Mouse (Mus musculus): ENCODE measurements around the gene Chga. TPM values are rescaled to one million over a fixed set of nuclear protein-coding genes. Genes with fewer than 3 reads are reported as not detected.

Gene Chga
- polyA plus RNA-seq, 1 experiment from 2014 or later = 0.38 TPM

DNA sequence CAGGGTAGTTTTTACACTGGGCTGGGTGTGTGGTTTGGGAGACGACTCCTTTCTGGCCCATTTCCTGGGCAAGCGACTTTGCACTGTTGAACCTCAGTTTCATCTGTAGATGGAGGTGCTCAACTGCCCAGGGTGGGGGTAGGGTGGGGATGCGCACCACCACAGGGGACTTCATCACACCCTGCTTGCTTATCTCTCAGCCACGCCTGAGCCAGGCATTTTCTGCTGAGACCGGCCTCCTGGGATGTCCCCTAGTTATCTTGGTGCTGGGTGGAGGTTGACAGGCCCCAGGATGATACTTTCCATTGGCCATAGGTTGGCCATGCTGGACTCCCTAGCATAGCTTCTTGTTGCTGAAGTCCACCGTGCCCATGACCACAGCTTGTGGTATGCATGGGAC lies 10.3 kb downstream of the Chga start:
- Histone ChIP-seq H3K4me3 (no peak overlapping the region), H3K4me2 (no peak overlapping the region), H3K4me1 (replicated peaks) (no peaks in the 10 kb centered on the region), H3K9me3 (replicated peaks) (no peaks in the 10 kb centered on the region), H3K36me3 (no peaks in the 10 kb centered on the region), H3K9ac (no peak overlapping the region), H3K27me3 (peaks cover 10% of the 10 kb centered on the region; the same call in 1 of the 2 replicates), H3K27ac (no peak overlapping the region)
- ATAC-seq (replicated peaks; ENCODE audit: insufficient number of reproducible peaks, insufficient read depth, low FRiP score, low read depth) = no peak
- WGBS = 50% methylated on average over 6 of the region's 6 CpGs

DNA sequence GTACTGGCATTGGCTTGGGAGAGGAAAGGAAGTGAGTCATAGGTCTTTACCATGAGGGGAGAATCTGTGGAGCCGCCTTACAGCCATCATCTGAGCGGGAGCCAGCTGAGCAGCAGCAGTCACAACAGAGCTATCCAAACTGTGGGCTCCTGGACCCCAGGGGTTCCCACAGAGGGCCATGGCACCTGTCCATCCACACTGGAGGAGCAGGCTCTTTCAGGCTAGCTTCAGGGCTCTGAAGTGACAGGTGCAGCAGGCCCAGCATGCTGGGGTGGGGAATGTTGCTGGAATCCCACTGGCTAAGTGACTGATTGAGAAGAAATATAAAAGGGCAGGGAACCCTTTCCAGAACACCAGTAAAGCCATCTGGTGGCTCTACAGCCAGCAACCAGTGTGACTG lies 12.2 kb downstream of the Chga start:
- Histone ChIP-seq H3K4me1 (replicated peaks) (no peaks in the 10 kb centered on the region), H3K9ac (no peak overlapping the region), H3K9me3 (replicated peaks) (no peaks in the 10 kb centered on the region), H3K36me3 (no peaks in the 10 kb centered on the region), H3K27ac (no peak overlapping the region), H3K27me3 (peaks cover 10% of the 10 kb centered on the region; the same call in 1 of the 2 replicates), H3K4me3 (no peak overlapping the region), H3K4me2 (no peak overlapping the region)
- no peak for ATAC-seq (replicated peaks; ENCODE audit: insufficient number of reproducible peaks, insufficient read depth, low FRiP score, low read depth)
- 59% methylated on average over 2 of the region's 2 CpGs for WGBS

DNA sequence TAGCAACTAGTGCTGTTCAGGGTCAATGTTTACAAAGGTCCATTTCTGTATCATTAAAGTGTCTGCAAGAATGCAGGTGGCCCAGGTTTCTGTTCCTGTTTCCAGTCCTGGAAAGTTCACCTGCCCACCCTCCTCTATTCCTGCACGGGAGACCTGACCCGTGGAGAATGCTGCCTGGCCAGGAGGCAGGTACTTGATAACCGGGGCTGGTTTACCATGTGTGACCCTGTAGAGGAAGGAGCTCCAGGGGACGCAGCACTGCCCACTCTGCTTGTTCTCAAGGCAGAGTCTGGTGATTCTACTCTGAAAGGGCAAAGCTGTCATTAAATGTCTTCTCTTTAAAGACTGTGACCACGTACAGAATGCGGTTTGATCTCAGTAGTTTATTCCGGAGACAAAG lies 13.4 kb downstream of the Chga start:
- WGBS = 68% methylated on average over 7 of the region's 7 CpGs

DNA sequence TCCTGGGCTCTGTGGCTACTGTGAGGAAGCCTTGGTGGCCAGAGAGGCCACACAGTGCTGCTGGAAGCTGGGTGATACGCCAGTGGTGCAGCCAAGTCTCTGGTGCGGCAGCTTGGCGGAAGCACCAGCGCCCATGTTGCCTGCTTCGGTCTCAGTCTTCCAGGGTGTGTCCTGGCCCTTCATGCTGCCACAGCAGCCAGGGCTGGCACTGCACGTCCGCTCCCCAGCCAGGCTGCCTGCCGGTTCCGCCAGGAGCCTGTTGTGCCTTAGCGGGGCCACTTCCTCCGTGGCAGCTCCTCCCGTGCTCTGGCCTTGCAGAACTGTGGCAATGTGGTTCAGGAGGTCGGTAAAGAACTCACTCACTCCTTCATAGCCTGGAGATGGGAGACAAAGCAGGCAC lies 15.3 kb downstream of the Chga start:
- no peak overlapping the region for H3K4me3 ChIP-seq
- H3K9me3 ChIP-seq (replicated peaks) = no peaks in the 10 kb centered on the region
- H3K4me2 ChIP-seq = no peak overlapping the region
- 85% methylated on average over 13 of the region's 13 CpGs for WGBS
- 0 out of 2 replicates have a peak, but pooled peaks cover 6% of the 10 kb centered on the region for H3K4me1 ChIP-seq (replicated peaks)
- ATAC-seq (replicated peaks; ENCODE audit: insufficient number of reproducible peaks, insufficient read depth, low FRiP score, low read depth) = no peak
- H3K36me3 ChIP-seq = no peaks in the 10 kb centered on the region
- no peaks in the 10 kb centered on the region for H3K27me3 ChIP-seq
- no peak overlapping the region for H3K27ac ChIP-seq
- no peak overlapping the region for H3K9ac ChIP-seq

More for the DNA sequence above, 13.4 kb downstream of the Chga start:
- H3K4me3 ChIP-seq = no peak overlapping the region
- H3K4me1 ChIP-seq (replicated peaks) = 0 out of 2 replicates have a peak, but pooled peaks cover 4% of the 10 kb centered on the region
- H3K36me3 ChIP-seq = no peaks in the 10 kb centered on the region
- no peak overlapping the region for H3K9ac ChIP-seq
- no peak overlapping the region for H3K27ac ChIP-seq
- no peaks in the 10 kb centered on the region for H3K9me3 ChIP-seq (replicated peaks)
- no peak for ATAC-seq (replicated peaks; ENCODE audit: insufficient number of reproducible peaks, insufficient read depth, low FRiP score, low read depth)
- H3K4me2 ChIP-seq = no peak overlapping the region
- peaks cover 4% of the 10 kb centered on the region; the same call in 1 of the 2 replicates for H3K27me3 ChIP-seq

DNA sequence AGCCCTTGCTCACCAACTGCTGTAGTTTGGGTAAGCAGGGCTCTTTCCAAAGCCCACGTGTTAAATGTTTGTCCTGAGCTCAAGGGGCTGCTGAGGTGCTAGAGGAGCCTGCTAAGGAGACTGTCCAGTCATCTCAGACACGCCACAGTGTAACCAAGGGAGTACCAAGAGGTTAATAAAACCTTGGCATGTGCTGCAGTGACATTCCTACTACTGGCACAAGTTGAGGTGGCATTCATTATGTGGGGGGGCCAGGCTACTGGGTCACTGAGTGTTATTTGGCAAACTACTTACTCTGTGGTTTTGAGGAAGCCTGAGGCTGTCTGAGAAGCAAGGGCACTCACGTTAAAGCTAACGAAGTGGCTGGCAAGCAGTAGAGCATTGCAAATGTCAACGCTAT lies 16.0 kb downstream of the Chga start:
- Histone ChIP-seq H3K4me1 (replicated peaks) (0 out of 2 replicates have a peak, but pooled peaks cover 6% of the 10 kb centered on the region), H3K9ac (no peak overlapping the region), H3K4me3 (no peak overlapping the region), H3K4me2 (no peak overlapping the region), H3K9me3 (replicated peaks) (no peaks in the 10 kb centered on the region), H3K27me3 (no peaks in the 10 kb centered on the region), H3K27ac (no peak overlapping the region), H3K36me3 (no peaks in the 10 kb centered on the region)
- ATAC-seq (replicated peaks; ENCODE audit: insufficient number of reproducible peaks, insufficient read depth, low FRiP score, low read depth) = no peak
- 65% methylated on average over 5 of the region's 5 CpGs for WGBS

DNA sequence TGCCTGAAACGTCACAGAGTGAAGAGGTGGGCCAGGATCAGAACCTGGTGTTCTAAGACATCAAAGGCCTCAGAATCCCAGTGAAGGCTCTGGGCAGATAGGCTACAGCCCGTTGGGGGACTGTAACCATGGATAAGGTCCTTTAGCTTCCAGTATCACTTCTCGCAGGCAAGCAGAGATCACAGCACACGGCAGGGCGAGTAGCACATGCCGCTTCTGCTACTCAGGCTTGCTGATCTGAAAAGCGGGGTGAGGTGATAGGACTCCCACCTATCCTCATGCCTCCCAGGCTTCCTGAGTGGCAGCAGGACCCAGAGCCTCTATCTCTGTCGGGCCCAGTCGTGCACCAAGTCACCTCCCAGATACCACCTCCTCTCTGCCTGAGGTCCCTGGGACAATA lies 16.9 kb downstream of the Chga start:
- Histone ChIP-seq H3K4me1 (replicated peaks) (0 out of 2 replicates have a peak, but pooled peaks cover 6% of the 10 kb centered on the region), H3K9me3 (replicated peaks) (no peaks in the 10 kb centered on the region), H3K9ac (no peak overlapping the region), H3K27ac (no peak overlapping the region), H3K4me3 (no peak overlapping the region), H3K4me2 (no peak overlapping the region), H3K36me3 (no peaks in the 10 kb centered on the region), H3K27me3 (no peaks in the 10 kb centered on the region)
- 69% methylated on average over 9 of the region's 9 CpGs for WGBS
- ATAC-seq (replicated peaks; ENCODE audit: insufficient number of reproducible peaks, insufficient read depth, low FRiP score, low read depth) = no peak

DNA sequence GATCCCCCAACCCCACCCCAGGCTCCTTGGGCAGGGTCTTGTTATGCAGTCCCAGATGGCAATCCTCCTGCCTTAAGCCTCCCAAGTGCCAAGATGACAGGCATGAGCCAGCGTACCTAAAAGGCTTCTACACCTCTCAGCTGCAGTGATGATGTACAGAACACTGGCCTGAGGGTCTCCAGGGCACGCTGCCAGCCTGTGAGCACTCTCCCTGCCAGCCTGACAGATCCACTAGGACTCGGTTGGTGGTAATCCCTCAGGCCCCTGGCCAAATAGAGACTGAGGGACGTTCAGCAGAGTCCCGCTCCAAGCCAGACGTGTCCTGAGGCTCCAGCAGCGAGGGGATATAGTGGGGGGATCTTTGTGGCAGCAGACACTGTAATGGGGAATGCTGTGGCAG lies 18.3 kb downstream of the Chga start:
- ATAC-seq (replicated peaks; ENCODE audit: insufficient number of reproducible peaks, insufficient read depth, low FRiP score, low read depth) = no peak
- Histone ChIP-seq H3K4me2 (no peak overlapping the region), H3K9ac (no peak overlapping the region), H3K9me3 (replicated peaks) (no peaks in the 10 kb centered on the region), H3K4me3 (no peak overlapping the region), H3K4me1 (replicated peaks) (0 out of 2 replicates have a peak, but pooled peaks cover 6% of the 10 kb centered on the region), H3K27me3 (no peaks in the 10 kb centered on the region), H3K27ac (no peak overlapping the region), H3K36me3 (no peaks in the 10 kb centered on the region)
- WGBS = 51% methylated on average over 7 of the region's 7 CpGs

DNA sequence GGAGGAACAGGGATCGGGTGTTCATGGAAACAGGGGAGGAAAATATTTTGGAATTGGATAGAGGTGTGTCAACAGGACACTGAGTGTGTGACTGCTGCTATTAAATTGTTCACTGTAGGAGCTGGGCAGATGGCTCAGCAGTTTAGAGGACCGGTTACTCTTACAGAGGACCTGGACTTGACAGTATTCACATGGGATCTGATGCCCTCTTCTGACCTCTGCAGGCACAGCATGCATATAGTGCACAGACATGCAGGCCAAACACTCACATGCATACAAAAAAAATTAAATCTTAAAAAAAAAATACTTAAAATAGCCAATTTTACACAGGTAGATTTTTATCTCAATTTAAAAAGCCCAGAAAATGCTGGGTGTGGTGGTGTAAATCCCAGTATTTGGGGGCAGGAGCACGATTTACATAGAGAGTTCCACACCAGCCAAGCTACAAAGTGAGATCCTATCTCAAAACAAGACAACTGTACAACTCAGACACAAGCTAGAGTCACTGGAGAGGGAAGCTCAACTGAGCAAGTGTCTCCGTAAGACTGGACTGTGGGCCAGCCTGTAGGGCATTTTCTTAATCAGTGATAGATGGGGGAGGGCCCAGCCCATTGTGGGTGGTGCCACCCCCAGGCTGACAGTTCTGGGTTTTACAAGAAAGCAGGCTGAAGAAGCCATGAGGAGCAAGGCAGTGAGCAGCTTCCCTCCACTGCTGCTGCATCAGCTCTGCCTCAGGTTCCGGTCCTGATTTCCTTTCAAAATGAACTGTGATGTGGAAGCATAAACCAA lies 21.0 kb downstream of the Chga start:
- Histone ChIP-seq H3K4me2 (no peak overlapping the region), H3K9ac (no peak overlapping the region), H3K27ac (no peak overlapping the region), H3K27me3 (no peaks in the 10 kb centered on the region), H3K9me3 (replicated peaks) (no peaks in the 10 kb centered on the region), H3K4me3 (no peak overlapping the region), H3K36me3 (no peaks in the 10 kb centered on the region), H3K4me1 (replicated peaks) (0 out of 2 replicates have a peak, but pooled peaks cover 6% of the 10 kb centered on the region)
- 80% methylated on average over 5 of the region's 5 CpGs for WGBS
- no peak for ATAC-seq (replicated peaks; ENCODE audit: insufficient number of reproducible peaks, insufficient read depth, low FRiP score, low read depth)

DNA sequence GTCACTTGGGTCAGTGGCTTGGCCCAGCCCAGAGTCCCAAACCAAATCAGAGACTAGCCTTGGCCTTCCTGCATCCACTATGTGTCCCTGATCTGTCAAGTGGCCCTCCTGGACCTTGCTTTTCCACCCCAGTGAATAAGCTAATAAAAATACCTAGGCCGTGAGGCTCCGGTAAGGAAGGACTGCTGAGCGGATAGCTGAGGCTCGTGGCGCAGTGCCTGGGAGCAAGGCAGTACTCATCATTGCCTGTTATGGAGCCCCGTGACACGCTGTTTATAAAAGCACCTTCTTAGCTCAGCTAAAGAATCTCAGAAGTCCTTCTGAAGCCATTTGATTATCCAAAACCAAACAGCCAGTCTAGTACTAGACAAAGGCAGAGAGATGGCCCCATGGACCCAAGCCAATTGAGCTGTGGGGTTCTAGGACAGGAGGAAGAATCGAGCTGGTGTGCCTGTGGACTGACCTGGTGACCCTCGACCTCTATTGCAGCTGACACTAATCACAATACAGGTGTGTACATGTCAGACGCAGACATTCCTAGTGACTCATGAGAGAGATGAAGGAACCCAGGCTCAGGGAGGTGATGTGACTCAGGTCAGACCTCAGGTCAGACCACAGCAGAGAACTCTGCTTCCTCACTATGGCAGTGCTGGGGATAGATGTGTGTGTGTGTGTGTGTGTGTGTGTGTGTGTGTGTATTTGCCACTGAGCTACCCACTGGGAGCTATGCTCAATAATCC lies 22.1 kb downstream of the Chga start:
- no peak overlapping the region for H3K9ac ChIP-seq
- WGBS = 80% methylated on average over 10 of the region's 10 CpGs
- H3K4me2 ChIP-seq = no peak overlapping the region
- no peaks in the 10 kb centered on the region for H3K9me3 ChIP-seq (replicated peaks)
- no peak for ATAC-seq (replicated peaks; ENCODE audit: insufficient number of reproducible peaks, insufficient read depth, low FRiP score, low read depth)
- 0 out of 2 replicates have a peak, but pooled peaks cover 6% of the 10 kb centered on the region for H3K4me1 ChIP-seq (replicated peaks)
- no peaks in the 10 kb centered on the region for H3K36me3 ChIP-seq
- no peak overlapping the region for H3K4me3 ChIP-seq
- H3K27me3 ChIP-seq = no peaks in the 10 kb centered on the region
- no peak overlapping the region for H3K27ac ChIP-seq

DNA sequence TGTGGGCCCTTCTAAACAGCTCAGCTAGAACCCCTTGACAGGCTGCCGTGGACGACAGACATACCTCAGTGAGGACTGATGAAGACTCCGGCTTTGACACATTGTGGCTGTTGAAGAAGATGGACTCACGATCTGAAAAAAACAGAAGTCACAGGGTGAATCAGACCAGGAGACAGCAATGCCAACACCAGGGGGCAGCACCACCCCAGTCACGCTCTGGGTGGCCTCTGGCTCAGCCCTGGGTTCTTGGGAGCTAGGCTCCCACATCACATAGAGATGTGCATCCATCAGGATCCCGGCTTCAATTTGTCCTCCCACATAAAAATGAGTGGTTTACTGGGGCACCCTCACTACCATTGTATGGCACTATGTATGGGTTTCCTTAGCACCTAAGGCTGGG lies 24.3 kb downstream of the Chga start:
- H3K27me3 ChIP-seq = no peaks in the 10 kb centered on the region
- H3K9ac ChIP-seq = no peak overlapping the region
- H3K27ac ChIP-seq = no peak overlapping the region
- no peaks in the 10 kb centered on the region for H3K9me3 ChIP-seq (replicated peaks)
- no peak overlapping the region for H3K4me3 ChIP-seq
- WGBS = 44% methylated on average over 6 of the region's 6 CpGs
- no peak overlapping the region for H3K4me2 ChIP-seq
- no peaks in the 10 kb centered on the region for H3K4me1 ChIP-seq (replicated peaks)
- H3K36me3 ChIP-seq = no peaks in the 10 kb centered on the region
- ATAC-seq (replicated peaks; ENCODE audit: insufficient number of reproducible peaks, insufficient read depth, low FRiP score, low read depth) = no peak

DNA sequence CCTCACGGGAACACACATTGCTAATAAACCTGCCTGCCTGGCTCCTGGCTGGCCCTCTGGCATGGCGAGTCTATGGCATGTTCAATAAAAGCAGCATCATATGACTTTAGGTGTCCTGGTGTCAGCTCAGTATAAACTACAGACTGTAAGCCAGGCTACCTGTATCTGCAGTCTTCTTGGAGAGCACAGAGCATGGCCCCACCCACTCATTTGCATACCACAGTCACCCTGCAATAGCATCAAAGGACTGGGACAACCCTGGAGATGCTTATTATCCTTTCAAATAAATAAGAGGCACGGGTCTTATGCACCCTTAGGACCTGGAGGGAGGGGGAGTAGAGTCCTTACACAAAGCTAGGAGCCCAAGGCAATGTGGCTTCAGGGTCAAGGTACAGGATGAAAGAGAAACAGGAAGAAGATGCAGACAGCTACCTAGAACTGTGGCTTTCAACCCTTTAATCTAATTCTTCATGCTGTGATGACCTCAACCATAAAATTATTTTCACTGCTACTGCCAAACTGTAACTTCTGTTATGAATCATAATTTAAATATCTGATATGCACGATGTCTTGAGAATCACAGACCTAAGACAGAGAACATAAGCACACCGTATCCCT lies 26.9 kb downstream of the Chga start:
- no peaks in the 10 kb centered on the region for H3K36me3 ChIP-seq
- H3K9ac ChIP-seq = no peak overlapping the region
- no peak for ATAC-seq (replicated peaks; ENCODE audit: insufficient number of reproducible peaks, insufficient read depth, low FRiP score, low read depth)
- peaks cover 14% of the 10 kb centered on the region for H3K4me1 ChIP-seq (replicated peaks)
- H3K9me3 ChIP-seq (replicated peaks) = no peaks in the 10 kb centered on the region
- 70% methylated on average over 5 of the region's 5 CpGs for WGBS
- H3K4me2 ChIP-seq = no peak overlapping the region
- no peak overlapping the region for H3K4me3 ChIP-seq
- no peak overlapping the region for H3K27ac ChIP-seq
- no peaks in the 10 kb centered on the region for H3K27me3 ChIP-seq
